Mouse (Mus musculus) liver, embryonic 16.5 days (tissue): Measurements from ENCODE around the gene Litaf. TPM values are rescaled to one million over a fixed set of nuclear protein-coding genes. Genes with fewer than 3 reads are reported as not detected.
A peak's percentile ranks its signal among the peaks of the same experiment; 100 is the strongest.

Source experiments
- ATAC-seq: fragments of 200-750 bp; cut with Nextera tagmentation; 2 replicates; pipeline ENCODE4 v1.8.0; 2017; ENCODE audit warnings: low read depth, mild to moderate bottlenecking, moderate number of reproducible peaks, moderate library complexity
- H3K27ac ChIP-seq: fragments of 300-500 bp; sonication (generic); 2 replicates; pipeline ENCODE4 v1.5.1; 2014; ENCODE audit warnings: mild to moderate bottlenecking, low read length
- H3K27me3 ChIP-seq: fragments of 300-500 bp; sonication (generic); 2 replicates; pipeline ENCODE4 v1.6.1; 2014; ENCODE audit warnings: low read depth, low read length, mixed read lengths; ENCODE audit not compliant: control insufficient read depth, insufficient read depth
- H3K36me3 ChIP-seq: fragments of 300-500 bp; sonication (generic); 2 replicates; pipeline ENCODE4 v1.6.1; 2014; ENCODE audit warnings: mild to moderate bottlenecking; ENCODE audit not compliant: control insufficient read depth, insufficient read depth
- H3K4me1 ChIP-seq: fragments of 300-500 bp; sonication (generic); 2 replicates; pipeline ENCODE4 v1.6.1; 2014; ENCODE audit warnings: low read depth, low read length, mixed read lengths; ENCODE audit not compliant: control insufficient read depth
- H3K4me2 ChIP-seq: fragments of 300-500 bp; sonication (generic); 2 replicates; pipeline ENCODE4 v1.6.1; 2014; ENCODE audit warnings: low read depth, low read length, mixed read lengths
- H3K4me3 ChIP-seq: fragments of 300-500 bp; sonication (generic); 2 replicates; pipeline ENCODE4 v1.5.1; 2014; ENCODE audit warnings: low read depth, mild to moderate bottlenecking, low read length
- H3K9ac ChIP-seq: fragments of 300-500 bp; sonication (generic); 2 replicates; pipeline ENCODE4 v1.6.1; 2014; ENCODE audit warnings: low read depth, low read length
- H3K9me3 ChIP-seq: fragments of 300-500 bp; sonication (generic); replicated peaks from 2 replicates; pipeline ENCODE4 v1.6.1; 2016; ENCODE audit warnings: low read length; ENCODE audit not compliant: control insufficient read depth
- WGBS: fragments of 180-500 bp; shearing (Covaris S2); extraction: QIAGEN DNeasy Blood & Tissue Kit; methylation state at CpG from one replicate; pipeline ENCODE4 v1.1.7; 2014; ENCODE audit not compliant: insufficient replicate concordance; 5-methylcytosine and 5-hydroxymethylcytosine counted together
- polyA plus RNA-seq: library from polyadenylated mRNA; unstranded; fragments of >200 nt; fragmentation: Nextera tagmentation; extraction: Ambion mirVana; gene quantifications from 2 replicates; pipeline ENCODE4 v1.2.1, GENCODE M21; 2015

The Litaf gene
- polyA plus RNA-seq, 1 experiment from 2014 or later = 52.9 TPM

- Histone ChIP-seq H3K4me2 (no peak overlapping the region), H3K27me3 (peaks cover 24% of the 10 kb centered on the region), H3K9me3 (no peaks in the 10 kb centered on the region), H3K9ac (no peak overlapping the region), H3K4me1 (peaks cover 14% of the 10 kb centered on the region), H3K27ac (0 out of 2 replicates have a peak overlapping the region, but pooled peaks have one; percentile 19), H3K36me3 (peaks cover 11% of the 10 kb centered on the region), H3K4me3 (no peak overlapping the region)
- 30% methylated on average over 7 of the region's 7 CpGs for WGBS
- no peak for ATAC-seq
These were observed 3.9 kb upstream of the Litaf start for GRCm38 (mm10) chr16:11069710-11070420.

GRCm38 (mm10) chr16:11069271-11069670, 3.3 kb upstream of the Litaf start:
- no peak overlapping the region for H3K4me3 ChIP-seq
- no peak overlapping the region for H3K9ac ChIP-seq
- no peak overlapping the region for H3K27ac ChIP-seq
- H3K27me3 ChIP-seq = peaks cover 24% of the 10 kb centered on the region
- H3K36me3 ChIP-seq = peaks cover 7% of the 10 kb centered on the region
- ATAC-seq = no peak
- 38% methylated on average over 6 of the region's 6 CpGs for WGBS
- no peak overlapping the region for H3K4me2 ChIP-seq
- no peaks in the 10 kb centered on the region for H3K9me3 ChIP-seq
- peaks cover 14% of the 10 kb centered on the region for H3K4me1 ChIP-seq

- Histone ChIP-seq H3K4me1 (peaks cover 14% of the 10 kb centered on the region), H3K4me3 (no peak overlapping the region), H3K27me3 (peaks cover 24% of the 10 kb centered on the region), H3K4me2 (no peak overlapping the region), H3K9ac (no peak overlapping the region), H3K27ac (no peak overlapping the region), H3K9me3 (no peaks in the 10 kb centered on the region), H3K36me3 (peaks cover under 1% of the 10 kb centered on the region; the same call in 1 of the 2 replicates)
- WGBS = 62% methylated on average over 3 of the region's 3 CpGs
- ATAC-seq = no peak
These were observed 2.7 kb upstream of the Litaf start for GRCm38 (mm10) chr16:11068666-11069065.

- H3K9me3 ChIP-seq = no peaks in the 10 kb centered on the region
- H3K27me3 ChIP-seq = peaks cover 24% of the 10 kb centered on the region
- no peak overlapping the region for H3K27ac ChIP-seq
- peaks cover 14% of the 10 kb centered on the region for H3K4me1 ChIP-seq
- peak overlapping the region; percentile 86 for H3K4me2 ChIP-seq
- no peak for ATAC-seq
- H3K36me3 ChIP-seq = no peaks in the 10 kb centered on the region
- peak overlapping the region; percentile 59; the same call in 1 of the 2 replicates for H3K9ac ChIP-seq
- peak overlapping the region; percentile 64 for H3K4me3 ChIP-seq
- WGBS = under 1% methylated on average over 22 of the region's 22 CpGs
These were observed 855 bp upstream of the Litaf start for GRCm38 (mm10) chr16:11066833-11067191.

DNA sequence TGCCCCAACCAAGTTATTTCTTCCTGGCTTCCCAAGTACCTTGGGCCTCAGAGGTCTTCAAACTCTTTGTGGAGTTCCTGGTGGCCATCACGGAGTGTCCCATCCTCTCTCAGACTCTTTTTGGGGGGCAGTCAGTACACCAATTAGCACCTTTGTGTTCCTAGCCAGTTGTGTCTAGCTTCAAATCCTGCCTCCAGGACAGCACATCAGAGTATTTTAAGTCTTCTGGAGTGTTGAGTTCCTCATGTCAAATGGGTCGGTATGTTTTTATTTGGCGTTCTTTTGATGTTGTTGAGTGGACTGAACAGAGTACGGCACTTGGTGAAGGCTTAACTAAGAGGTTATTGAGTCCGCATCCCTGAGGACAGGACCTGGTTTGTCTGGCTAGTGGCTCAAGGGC, 526 bp downstream of the Litaf start:
- Histone ChIP-seq H3K9me3 (no peaks in the 10 kb centered on the region), H3K36me3 (no peaks in the 10 kb centered on the region), H3K9ac (no peak overlapping the region), H3K4me3 (peak overlapping the region; percentile 64), H3K4me1 (peaks cover 14% of the 10 kb centered on the region), H3K4me2 (peak overlapping the region; percentile 86), H3K27ac (no peak overlapping the region), H3K27me3 (peaks cover 24% of the 10 kb centered on the region)
- ATAC-seq = no peak
- WGBS = 67% methylated on average over 5 of the region's 5 CpGs

DNA sequence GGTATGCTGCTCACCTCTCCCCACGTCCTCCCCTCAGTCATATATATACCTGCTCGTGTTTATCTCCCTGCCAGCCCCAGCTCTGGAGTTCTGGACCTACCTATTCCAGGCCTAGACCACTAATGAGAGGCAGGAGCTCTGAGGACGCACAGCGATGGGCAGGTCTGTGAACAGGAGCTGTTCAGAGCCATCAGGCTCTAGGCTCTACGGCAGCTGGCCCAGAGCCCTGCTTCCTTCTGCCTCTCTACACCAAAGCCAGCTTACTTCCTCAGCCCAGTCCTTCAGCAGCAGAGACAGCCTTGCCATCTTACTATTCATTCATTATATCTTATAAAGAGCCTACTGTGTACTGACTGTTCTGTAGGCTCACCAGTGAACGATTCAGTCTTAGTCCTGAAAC, 1.2 kb downstream of the Litaf start:
- Histone ChIP-seq H3K4me2 (no peak overlapping the region), H3K4me1 (peaks cover 9% of the 10 kb centered on the region), H3K27me3 (peaks cover 24% of the 10 kb centered on the region), H3K9ac (no peak overlapping the region), H3K36me3 (no peaks in the 10 kb centered on the region), H3K9me3 (no peaks in the 10 kb centered on the region), H3K4me3 (no peak overlapping the region), H3K27ac (no peak overlapping the region)
- ATAC-seq = no peak
- 65% methylated on average over 6 of the region's 6 CpGs for WGBS

GRCm38 (mm10) chr16:11064341-11064740, 1.6 kb downstream of the Litaf start:
- H3K4me1 ChIP-seq = peaks cover 7% of the 10 kb centered on the region
- H3K27ac ChIP-seq = no peak overlapping the region
- peaks cover 24% of the 10 kb centered on the region for H3K27me3 ChIP-seq
- no peak overlapping the region for H3K4me3 ChIP-seq
- no peak overlapping the region for H3K4me2 ChIP-seq
- ATAC-seq = no peak
- no peaks in the 10 kb centered on the region for H3K36me3 ChIP-seq
- no peaks in the 10 kb centered on the region for H3K9me3 ChIP-seq
- 64% methylated on average over 4 of the region's 4 CpGs for WGBS
- no peak overlapping the region for H3K9ac ChIP-seq

- ATAC-seq = peak; percentile 22
- no peaks in the 10 kb centered on the region for H3K36me3 ChIP-seq
- peaks cover 19% of the 10 kb centered on the region for H3K27me3 ChIP-seq
- H3K4me1 ChIP-seq = peaks cover 7% of the 10 kb centered on the region
- 34% methylated on average over 13 of the region's 13 CpGs for WGBS
- no peak overlapping the region for H3K4me2 ChIP-seq
- H3K27ac ChIP-seq = peak overlapping the region; percentile 18; the same call in 1 of the 2 replicates
- H3K9me3 ChIP-seq = no peaks in the 10 kb centered on the region
- H3K4me3 ChIP-seq = no peak overlapping the region
- H3K9ac ChIP-seq = no peak overlapping the region
These were observed 2.9 kb downstream of the Litaf start for GRCm38 (mm10) chr16:11062794-11063721.

- H3K27me3 ChIP-seq = no peaks in the 10 kb centered on the region; the same call in 1 of the 2 replicates
- no peaks in the 10 kb centered on the region for H3K9me3 ChIP-seq
- H3K4me1 ChIP-seq = no peaks in the 10 kb centered on the region
- 65% methylated on average over 4 of the region's 4 CpGs for WGBS
- H3K36me3 ChIP-seq = no peaks in the 10 kb centered on the region
- H3K4me3 ChIP-seq = no peak within 1 kb of the TSS
- H3K4me2 ChIP-seq = no peak within 1 kb of the TSS
- no peak within 1 kb of the TSS for H3K27ac ChIP-seq
- H3K9ac ChIP-seq = no peak within 1 kb of the TSS
- no peak for ATAC-seq
These were observed 5.3 kb downstream of the Litaf start, which contains the start of gene Snn for GRCm38 (mm10) chr16:11060645-11061044. TSS of gene Snn (plus strand) at chr16:11060945.
